Mouse (Mus musculus) small intestine, adult 10 weeks (tissue): Measurements from ENCODE around the gene Casp9. TPM values are rescaled to one million over a fixed set of nuclear protein-coding genes. Genes with fewer than 3 reads are reported as not detected.

Experiments used
- polyA plus RNA-seq: library from polyadenylated mRNA; stranded (reverse); fragments of 350-450 nt; fragmentation: Illumina TruSeq; extraction: RNeasy Lipid Tissue Mini Kit (QIAGEN cat#74804); gene quantifications from one replicate; pipeline ENCODE4 v1.2.3, GENCODE M21; 2014; ENCODE audit warnings: low replicate concordance

Casp9 gene
- 10.7 TPM for polyA plus RNA-seq

GRCm38 (mm10) chr4:141793282-141794151 is at the start of gene Casp9:
Gene Casp9, plus strand, starts transcription at chr4:141793612.

GRCm38 (mm10) chr4:141746578-141747346 is 46.6 kb upstream of the Casp9 start, which contains the start of gene Agmat:
Gene Agmat, plus strand, starts transcription at chr4:141746672.

GRCm38 (mm10) chr4:141790524-141790990 is 2.9 kb upstream of the Casp9 start, which contains the start of gene Dnajc16:
Gene Dnajc16, minus strand, starts transcription at chr4:141790931.

GRCm38 (mm10) chr4:141826060-141826459 is 32.6 kb downstream of the Casp9 start, which contains the start of gene Cela2a:
Gene Cela2a, minus strand, starts transcription at chr4:141826160.

GRCm38 (mm10) chr4:141845999-141846398 is 52.6 kb downstream of the Casp9 start, which contains the start of gene Ctrc:
Gene Ctrc, minus strand, starts transcription at chr4:141846359.

Other genes with a start within 250 kb of the Casp9 start
- 32.4 TPM for gene Fblim1, start 187.5 kb upstream of the Casp9 start, polyA plus RNA-seq
- gene Tmem82, start 175.0 kb upstream of the Casp9 start, polyA plus RNA-seq = 1.5 TPM
- 0.15 TPM for gene Slc25a34, start 169.8 kb upstream of the Casp9 start, polyA plus RNA-seq
- not detected for gene Plekhm2, start 128.7 kb upstream of the Casp9 start, polyA plus RNA-seq
- not detected for gene Rsc1a1, start 108.0 kb upstream of the Casp9 start, polyA plus RNA-seq
- 55.1 TPM for gene Ddi2, start 70.2 kb upstream of the Casp9 start, polyA plus RNA-seq
- 0.82 TPM for gene Agmat, start 46.9 kb upstream of the Casp9 start, polyA plus RNA-seq
- 3.1 TPM for gene Dnajc16, start 2.7 kb upstream of the Casp9 start, polyA plus RNA-seq
- gene Cela2a, start 32.5 kb downstream of the Casp9 start, polyA plus RNA-seq = 501 TPM
- gene Ctrc, start 52.7 kb downstream of the Casp9 start, polyA plus RNA-seq = not detected
- 9.1 TPM for gene Efhd2, start 81.3 kb downstream of the Casp9 start, polyA plus RNA-seq
- not detected for gene Fhad1, start 221.5 kb downstream of the Casp9 start, polyA plus RNA-seq